Mouse (Mus musculus): Measurements from ENCODE around the gene Sgsm2. TPM values are rescaled to one million over a fixed set of nuclear protein-coding genes. Genes with fewer than 3 reads are reported as not detected.

Gene Sgsm2
- polyA plus RNA-seq (2016; fragmentation: Nextera tagmentation; extraction: Ambion mirVana) = 5.5 and 5.8 TPM in 2 replicates

DNA sequence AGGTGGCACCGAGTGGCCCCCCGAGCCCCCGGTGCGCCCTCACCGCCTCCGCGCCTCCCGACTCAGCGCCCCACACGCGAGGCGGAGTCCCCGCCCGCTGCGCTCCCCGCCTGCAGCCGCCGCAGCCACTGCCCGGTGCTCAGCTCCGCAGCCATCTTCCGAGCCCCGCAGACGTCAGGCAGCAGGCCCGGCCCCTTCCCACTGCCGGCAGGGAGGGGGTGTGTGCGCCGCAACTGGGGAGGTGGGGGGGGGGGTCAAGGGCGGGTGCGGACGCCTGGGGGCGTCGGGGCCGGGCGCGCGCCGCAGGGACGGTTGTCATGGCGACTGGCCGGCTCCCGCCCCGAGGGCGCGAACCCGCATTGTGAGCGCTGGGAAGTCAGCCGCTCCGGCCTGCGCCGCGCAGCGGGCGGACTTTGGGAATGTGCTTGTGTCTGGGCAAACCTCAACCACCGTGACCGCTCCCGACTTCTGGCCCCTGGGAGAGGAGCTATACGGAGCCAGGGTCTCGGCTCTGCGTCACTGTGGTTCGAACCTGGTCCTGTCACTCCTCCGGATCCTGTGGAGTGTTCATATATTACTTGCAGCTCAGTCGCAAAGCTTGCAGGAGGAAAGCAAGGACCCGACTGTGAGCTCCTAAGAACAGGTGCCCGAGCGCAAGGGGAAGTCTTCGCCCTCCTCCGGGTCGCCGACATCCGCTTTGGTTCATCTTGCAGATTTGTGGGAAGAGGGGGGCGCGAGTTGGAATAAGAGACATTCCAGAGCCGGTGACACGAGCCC is at the start of gene Sgsm2:
Gene Sgsm2 (minus strand): TSS at position 160 of the 777 bp plus-strand sequence.
- Histone ChIP-seq H3K9me3 (no peaks in the 10 kb centered on the region), H3K27me3 (ENCODE audit: insufficient read depth, poor library complexity, severe bottlenecking) (no peaks in the 10 kb centered on the region), H3K27ac (peak within 1 kb of the TSS; percentile 89), H3K4me3 (peak within 1 kb of the TSS; percentile 90), H3K36me3 (peaks cover 29% of the 10 kb centered on the region), H3K4me1 (peaks cover 19% of the 10 kb centered on the region)
- WGBS = under 1% methylated on average over 70 of the region's 74 CpGs
- DNase-seq (ENCODE audit: low spot score) = peak; percentile 92

- H3K4me3 ChIP-seq = no peak overlapping the region
- H3K36me3 ChIP-seq = peaks cover 42% of the 10 kb centered on the region
- 77% methylated on average over 3 of the region's 3 CpGs for WGBS
- H3K27me3 ChIP-seq (ENCODE audit: insufficient read depth, poor library complexity, severe bottlenecking) = no peaks in the 10 kb centered on the region
- no peaks in the 10 kb centered on the region for H3K9me3 ChIP-seq
- H3K27ac ChIP-seq = no peak overlapping the region
- DNase-seq (ENCODE audit: low spot score) = no peak
- no peaks in the 10 kb centered on the region for H3K4me1 ChIP-seq
Measured at GRCm38 (mm10) chr11:74946348-74946747, 49.5 kb upstream of the Sgsm2 start.

DNA sequence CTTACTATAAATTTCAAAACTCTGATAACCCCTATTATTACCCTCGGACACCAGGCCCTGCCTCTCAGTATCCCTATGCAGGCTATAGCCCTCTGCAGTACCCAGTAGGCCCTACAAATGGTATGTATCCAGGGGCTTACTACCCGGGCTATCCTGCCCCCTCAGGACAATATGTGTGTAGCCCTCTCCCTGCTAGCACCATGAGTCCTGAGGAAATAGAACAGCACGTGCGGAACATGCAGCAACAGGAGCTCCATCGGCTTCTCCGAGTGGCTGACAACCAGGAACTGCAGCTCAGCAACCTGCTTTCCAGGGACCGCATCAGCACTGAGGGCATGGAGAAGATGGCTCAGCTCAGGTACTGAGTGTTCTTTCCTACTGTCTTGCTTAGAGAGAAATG is 33.5 kb upstream of the Sgsm2 start:
- 90% methylated on average over 7 of the region's 7 CpGs for WGBS
- no peaks in the 10 kb centered on the region for H3K27me3 ChIP-seq (ENCODE audit: insufficient read depth, poor library complexity, severe bottlenecking)
- H3K9me3 ChIP-seq = no peaks in the 10 kb centered on the region
- H3K4me3 ChIP-seq = no peak overlapping the region
- DNase-seq (ENCODE audit: low spot score) = no peak
- peaks cover 9% of the 10 kb centered on the region; the same call in 1 of the 2 replicates for H3K4me1 ChIP-seq
- no peak overlapping the region for H3K27ac ChIP-seq
- H3K36me3 ChIP-seq = peaks cover 61% of the 10 kb centered on the region

GRCm38 (mm10) chr11:74929111-74929510 is 32.3 kb upstream of the Sgsm2 start:
- H3K4me3 ChIP-seq = no peak overlapping the region
- WGBS = 85% methylated on average over 4 of the region's 4 CpGs
- H3K4me1 ChIP-seq = peaks cover 15% of the 10 kb centered on the region; the same call in 1 of the 2 replicates
- H3K9me3 ChIP-seq = no peaks in the 10 kb centered on the region
- H3K27ac ChIP-seq = no peak overlapping the region
- no peak for DNase-seq (ENCODE audit: low spot score)
- H3K27me3 ChIP-seq (ENCODE audit: insufficient read depth, poor library complexity, severe bottlenecking) = no peaks in the 10 kb centered on the region
- peaks cover 48% of the 10 kb centered on the region for H3K36me3 ChIP-seq

GRCm38 (mm10) chr11:74927236-74927725 is 30.4 kb upstream of the Sgsm2 start:
- WGBS = 92% methylated on average over 2 of the region's 2 CpGs
- no peak for DNase-seq (ENCODE audit: low spot score)
- H3K27ac ChIP-seq = no peak overlapping the region
- peaks cover 15% of the 10 kb centered on the region; the same call in 1 of the 2 replicates for H3K4me1 ChIP-seq
- H3K9me3 ChIP-seq = no peaks in the 10 kb centered on the region
- peaks cover 30% of the 10 kb centered on the region for H3K36me3 ChIP-seq
- no peak overlapping the region for H3K4me3 ChIP-seq
- no peaks in the 10 kb centered on the region for H3K27me3 ChIP-seq (ENCODE audit: insufficient read depth, poor library complexity, severe bottlenecking)

DNA sequence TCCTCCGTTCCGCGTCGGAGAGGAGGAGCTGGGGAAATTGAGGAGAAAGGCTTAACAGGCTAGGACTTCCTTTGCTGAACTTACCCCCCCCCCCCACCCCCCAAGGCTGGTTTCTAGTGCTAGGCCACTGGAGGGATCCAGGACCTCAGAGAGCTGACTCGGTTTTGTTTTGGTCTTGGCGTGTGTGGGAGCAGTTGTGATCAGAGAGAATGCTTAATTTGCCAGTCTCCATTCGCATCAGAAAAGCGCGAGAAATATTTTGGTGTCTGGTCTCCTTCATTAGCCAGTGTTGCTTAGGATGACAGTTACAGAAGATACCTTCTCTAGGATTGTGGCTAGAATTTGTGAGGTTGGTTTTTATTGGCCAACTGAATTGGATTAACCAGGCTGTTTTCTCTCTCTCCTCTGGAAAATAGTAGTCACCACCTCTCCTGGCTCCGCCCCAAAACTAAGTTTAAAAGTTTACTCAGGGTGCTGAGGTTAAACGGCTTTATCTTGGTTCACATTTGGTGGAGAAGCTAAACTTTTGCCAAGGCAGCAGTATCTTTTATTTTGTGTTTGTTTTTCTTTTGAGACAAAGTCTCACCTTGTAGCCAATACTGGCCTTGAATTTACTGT is 29.6 kb upstream of the Sgsm2 start:
- no peaks in the 10 kb centered on the region for H3K9me3 ChIP-seq
- no peak for DNase-seq (ENCODE audit: low spot score)
- H3K4me1 ChIP-seq = peaks cover 15% of the 10 kb centered on the region; the same call in 1 of the 2 replicates
- H3K27me3 ChIP-seq (ENCODE audit: insufficient read depth, poor library complexity, severe bottlenecking) = no peaks in the 10 kb centered on the region
- H3K27ac ChIP-seq = peak overlapping the region; percentile 94
- 5% methylated on average over 11 of the region's 11 CpGs for WGBS
- peaks cover 22% of the 10 kb centered on the region for H3K36me3 ChIP-seq
- peak overlapping the region; percentile 83 for H3K4me3 ChIP-seq

- H3K27ac ChIP-seq = peak within 1 kb of the TSS; percentile 94
- H3K4me1 ChIP-seq = peaks cover 15% of the 10 kb centered on the region; the same call in 1 of the 2 replicates
- DNase-seq (ENCODE audit: low spot score) = peak; percentile 98
- peaks cover 17% of the 10 kb centered on the region for H3K36me3 ChIP-seq
- no peaks in the 10 kb centered on the region for H3K9me3 ChIP-seq
- H3K27me3 ChIP-seq (ENCODE audit: insufficient read depth, poor library complexity, severe bottlenecking) = no peaks in the 10 kb centered on the region
- peak within 1 kb of the TSS; percentile 83 for H3K4me3 ChIP-seq
- under 1% methylated on average over 79 of the region's 88 CpGs for WGBS
Measured at GRCm38 (mm10) chr11:74925577-74926387, 28.9 kb upstream of the Sgsm2 start, which contains the start of the genes Smg6 and Srr. Smg6 (plus strand) TSS chr11:74925823. Srr (minus strand) TSS chr11:74925948.

DNA sequence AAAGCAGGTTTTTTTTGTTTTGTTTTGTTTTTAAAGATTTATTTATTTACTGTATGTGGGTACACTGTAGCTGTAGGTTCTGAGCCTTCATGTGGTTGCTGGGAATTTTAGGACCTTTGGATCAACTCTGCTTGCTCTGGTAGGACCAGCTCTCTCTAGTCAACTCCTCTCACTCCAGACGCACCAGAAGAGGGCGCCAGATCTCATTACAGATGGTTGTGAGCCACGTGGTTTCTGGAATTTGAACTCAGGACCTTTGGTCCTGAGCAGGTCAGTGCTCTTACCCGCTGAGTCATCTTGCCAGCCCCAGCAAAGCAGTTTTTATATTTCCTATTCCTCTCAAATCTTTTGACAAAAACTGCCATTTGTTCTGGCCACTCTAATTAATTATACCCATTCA is 27.3 kb upstream of the Sgsm2 start:
- Histone ChIP-seq H3K36me3 (peaks cover 10% of the 10 kb centered on the region), H3K9me3 (no peaks in the 10 kb centered on the region), H3K4me3 (no peak overlapping the region), H3K27me3 (ENCODE audit: insufficient read depth, poor library complexity, severe bottlenecking) (no peaks in the 10 kb centered on the region), H3K4me1 (peaks cover 15% of the 10 kb centered on the region; the same call in 1 of the 2 replicates), H3K27ac (no peak overlapping the region)
- 67% methylated on average over 4 of the region's 4 CpGs for WGBS
- no peak for DNase-seq (ENCODE audit: low spot score)

- no peak for DNase-seq (ENCODE audit: low spot score)
- H3K4me3 ChIP-seq = no peak overlapping the region
- peaks cover 7% of the 10 kb centered on the region; the same call in 1 of the 2 replicates for H3K4me1 ChIP-seq
- no peaks in the 10 kb centered on the region for H3K9me3 ChIP-seq
- WGBS = 79% methylated on average over 6 of the region's 6 CpGs
- H3K36me3 ChIP-seq = peaks cover 31% of the 10 kb centered on the region
- H3K27ac ChIP-seq = no peak overlapping the region
- H3K27me3 ChIP-seq (ENCODE audit: insufficient read depth, poor library complexity, severe bottlenecking) = no peaks in the 10 kb centered on the region
Measured at GRCm38 (mm10) chr11:74919249-74919648, 22.4 kb upstream of the Sgsm2 start.

GRCm38 (mm10) chr11:74912492-74912891 is 15.6 kb upstream of the Sgsm2 start:
- no peak for DNase-seq (ENCODE audit: low spot score)
- Histone ChIP-seq H3K27me3 (ENCODE audit: insufficient read depth, poor library complexity, severe bottlenecking) (no peaks in the 10 kb centered on the region), H3K4me1 (peaks cover 7% of the 10 kb centered on the region; the same call in 1 of the 2 replicates), H3K4me3 (no peak overlapping the region), H3K27ac (no peak overlapping the region), H3K36me3 (peaks cover 36% of the 10 kb centered on the region), H3K9me3 (no peaks in the 10 kb centered on the region)
- 84% methylated on average over 3 of the region's 3 CpGs for WGBS

- Histone ChIP-seq H3K9me3 (no peaks in the 10 kb centered on the region), H3K4me1 (no peaks in the 10 kb centered on the region), H3K4me3 (no peak overlapping the region), H3K27me3 (ENCODE audit: insufficient read depth, poor library complexity, severe bottlenecking) (no peaks in the 10 kb centered on the region), H3K36me3 (peaks cover 55% of the 10 kb centered on the region), H3K27ac (no peak overlapping the region)
- no peak for DNase-seq (ENCODE audit: low spot score)
- 85% methylated on average over 4 of the region's 4 CpGs for WGBS
Measured at GRCm38 (mm10) chr11:74909978-74910377, 13.1 kb upstream of the Sgsm2 start.

DNA sequence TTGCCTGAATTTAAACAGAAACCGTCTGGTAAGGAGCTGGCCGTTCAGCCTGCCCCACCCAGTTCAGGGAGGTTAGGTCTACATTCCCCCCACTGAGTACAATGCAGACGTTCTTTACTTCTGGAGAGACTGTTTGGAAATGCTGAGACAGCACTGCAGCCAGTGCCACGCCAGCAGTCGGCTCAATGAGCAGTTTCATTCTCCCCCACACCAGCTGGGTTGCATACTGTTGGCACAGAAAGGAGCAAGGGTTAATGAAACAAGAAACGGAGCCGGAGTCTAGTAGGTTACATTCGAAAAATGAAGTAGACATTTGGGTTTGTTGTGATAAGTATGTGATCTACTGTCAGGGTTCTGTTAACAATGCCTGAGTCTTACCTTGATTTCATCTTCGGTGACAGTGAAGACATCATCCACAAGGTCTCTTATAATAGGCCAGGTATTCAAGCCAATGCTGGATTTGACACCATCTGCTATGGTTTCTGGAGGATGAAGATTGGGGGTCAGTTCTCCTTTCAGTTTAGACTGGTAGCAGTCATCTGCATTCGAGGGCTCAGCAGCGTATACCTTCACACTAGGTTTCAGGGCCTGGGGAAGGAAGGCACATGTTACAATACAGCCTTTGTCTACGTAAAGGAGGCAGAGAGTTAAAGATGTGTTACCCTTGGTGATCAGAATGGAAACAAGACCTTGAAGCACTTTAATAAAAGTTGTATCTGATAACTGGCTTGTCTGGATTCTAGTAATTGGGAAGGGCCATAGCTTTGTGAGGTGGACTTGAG is 11.9 kb upstream of the Sgsm2 start:
- 83% methylated on average over 12 of the region's 12 CpGs for WGBS
- Histone ChIP-seq H3K4me1 (no peaks in the 10 kb centered on the region), H3K36me3 (peaks cover 67% of the 10 kb centered on the region), H3K4me3 (no peak overlapping the region), H3K27me3 (ENCODE audit: insufficient read depth, poor library complexity, severe bottlenecking) (no peaks in the 10 kb centered on the region), H3K27ac (no peak overlapping the region), H3K9me3 (no peaks in the 10 kb centered on the region)
- DNase-seq (ENCODE audit: low spot score) = no peak
